Mouse (Mus musculus) 3134 (cell line): ENCODE data around the gene Gmip.

ENCODE experiments used
- DNase-seq: peaks from one replicate; pipeline ENCODE4 v3.0.0-alpha.2; 2011; ENCODE audit warnings: low spot score; ENCODE audit not compliant: insufficient read length; ENCODE audit errors: extremely low read depth

Gmip gene

GRCm38 (mm10) chr8:69853869-69854268, 45.4 kb downstream of the Gmip start:
- DNase-seq, result no peak

GRCm38 (mm10) chr8:69860807-69861206, 52.3 kb downstream of the Gmip start:
- DNase-seq, result no peak

- no peak for DNase-seq
Observed at GRCm38 (mm10) chr8:69861251-69861650, 52.8 kb downstream of the Gmip start.

- DNase-seq, result no peak
Observed at GRCm38 (mm10) chr8:69863387-69864020, 55.0 kb downstream of the Gmip start.

- no peak for DNase-seq
Observed at GRCm38 (mm10) chr8:69864180-69864579, 55.7 kb downstream of the Gmip start.

- DNase-seq, result peak; percentile 76
Observed at GRCm38 (mm10) chr8:69867696-69868326, 59.3 kb downstream of the Gmip start.

GRCm38 (mm10) chr8:69870003-69870765, 61.7 kb downstream of the Gmip start:
- no peak for DNase-seq

GRCm38 (mm10) chr8:69870907-69871306, 62.4 kb downstream of the Gmip start:
- no peak for DNase-seq
